Mouse (Mus musculus): Measurements from ENCODE around the gene D17Wsu92e.

- TF ChIP-seq CEBPB (IDR thresholded peaks at IDR 0.05; ENCODE audit: low read depth) = no peak
- no peak for TF ChIP-seq CTCF (IDR thresholded peaks at IDR 0.05; ENCODE audit: control insufficient read depth, insufficient read depth, insufficient read length)
- TF ChIP-seq MYOG (IDR thresholded peaks at IDR 0.05; ENCODE audit: control insufficient read depth, extremely low read depth, insufficient read length) = no peak
- TF ChIP-seq MAX (IDR thresholded peaks at IDR 0.05) = no peak
- TF ChIP-seq MYOD1 (IDR thresholded peaks at IDR 0.05; ENCODE audit: control insufficient read depth, insufficient read length, low read depth) = no peak
- no peak for TF ChIP-seq USF1 (IDR thresholded peaks at IDR 0.05; ENCODE audit: low read depth)
- no peak for TF ChIP-seq FOSL1 (IDR thresholded peaks at IDR 0.05; ENCODE audit: insufficient read depth, low read length, poor library complexity, severe bottlenecking)
Observed at GRCm38 (mm10) chr17:27746446-27746845, 74.0 kb downstream of the D17Wsu92e start.

Data from C2C12 (cell line).